Mouse (Mus musculus): ENCODE data around the gene Bank1.

Bank1 gene

DNA sequence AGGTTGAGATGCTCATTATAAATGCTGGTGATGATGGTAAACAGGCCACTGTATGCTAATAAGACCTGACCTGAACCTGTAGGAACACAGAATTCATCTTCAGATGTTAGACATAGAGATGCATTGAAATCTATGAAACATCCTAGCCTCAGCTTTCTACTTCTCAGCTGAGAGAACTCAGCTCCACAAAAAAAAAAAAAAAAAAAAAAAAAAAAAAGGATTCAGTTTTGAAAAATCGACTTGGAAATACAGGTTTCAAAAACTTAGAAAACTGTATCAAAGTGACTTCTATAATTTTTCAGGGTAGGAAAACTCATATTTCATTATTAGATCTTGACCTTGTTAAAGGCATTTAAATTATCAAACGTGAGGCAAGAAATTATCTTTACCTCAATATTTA is 222.5 kb downstream of the Bank1 start:
- DNase-seq (ENCODE audit: low read depth): no peak

DNA sequence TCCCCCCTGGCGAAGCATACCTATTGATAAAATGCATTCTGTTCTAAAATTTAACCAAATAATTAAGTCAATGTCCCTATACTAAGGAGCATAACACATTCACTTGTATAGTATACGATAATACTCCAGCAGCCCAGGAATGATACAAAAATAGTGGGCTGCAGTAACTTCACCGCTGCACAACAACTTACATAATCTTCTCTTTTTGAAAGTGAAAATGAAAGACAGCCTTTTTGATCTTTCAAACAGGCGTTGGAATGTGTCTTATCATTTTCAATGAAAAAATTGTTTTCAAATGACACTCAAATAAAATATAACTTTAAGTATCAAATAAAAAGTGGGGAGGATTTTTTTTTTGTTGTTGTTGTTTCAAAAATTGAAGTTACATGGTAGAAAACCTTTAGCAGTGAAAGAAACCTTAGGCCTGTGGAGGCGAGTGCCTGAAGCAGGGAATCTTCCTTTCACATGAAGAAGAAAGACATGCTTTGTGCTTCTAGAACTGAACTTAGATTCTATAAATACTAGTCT is 224.8 kb downstream of the Bank1 start:
- DNase-seq (ENCODE audit: low read depth): peak; percentile 58

DNA sequence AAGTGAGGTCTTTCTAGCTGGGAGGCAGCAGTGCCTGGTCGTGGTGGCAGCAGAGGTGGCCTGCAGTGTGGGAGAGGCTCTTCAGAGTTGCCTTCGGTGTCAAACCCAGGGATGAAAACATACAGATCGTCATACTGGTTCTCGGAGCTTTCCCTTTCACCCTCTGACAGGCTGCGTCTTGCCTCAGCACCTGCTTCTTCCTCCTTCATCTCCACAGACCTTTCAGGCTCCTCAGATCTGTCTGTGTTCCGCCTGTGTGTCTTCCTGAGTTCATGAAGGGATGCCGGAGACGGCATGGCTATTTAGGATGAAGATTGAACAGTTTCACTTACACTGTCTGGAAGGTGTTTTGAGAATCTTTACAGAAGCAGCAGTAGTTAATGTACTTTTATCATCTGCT is 225.6 kb downstream of the Bank1 start:
- peak; percentile 53 for DNase-seq (ENCODE audit: low read depth)

DNA sequence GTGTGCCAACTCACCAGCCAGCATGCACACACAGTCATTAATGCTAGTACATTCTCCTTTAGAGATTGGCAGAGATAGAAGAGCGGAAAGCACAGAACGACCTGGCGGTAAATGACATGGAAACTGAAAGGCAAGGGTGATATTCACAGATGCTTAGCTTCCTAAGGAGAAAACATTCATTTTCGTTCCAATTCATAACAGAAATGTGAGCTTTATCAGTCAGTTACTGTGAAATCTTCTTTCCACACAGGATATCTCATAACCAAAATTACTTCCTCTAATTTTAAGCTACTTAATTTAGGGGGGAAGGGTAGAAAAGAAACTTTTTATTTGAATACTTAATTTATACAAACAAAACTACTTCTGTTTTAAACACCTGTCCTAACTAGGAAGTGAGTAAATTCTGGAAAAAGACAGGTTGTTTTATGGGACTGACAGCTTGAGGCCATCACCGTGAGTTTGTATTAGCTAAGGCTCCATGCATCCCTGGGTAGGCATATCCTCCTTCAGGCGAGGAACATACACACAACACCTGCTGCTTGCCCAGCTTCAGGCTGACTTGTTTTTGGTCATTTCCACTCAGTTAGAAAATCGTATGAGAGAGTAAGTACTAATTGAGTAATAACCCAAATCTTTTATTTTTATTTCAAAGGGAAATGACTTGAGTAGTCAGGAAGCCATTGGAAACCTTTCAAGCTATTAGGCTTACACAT is 238.8 kb downstream of the Bank1 start:
- no peak for DNase-seq (ENCODE audit: low read depth)

DNA sequence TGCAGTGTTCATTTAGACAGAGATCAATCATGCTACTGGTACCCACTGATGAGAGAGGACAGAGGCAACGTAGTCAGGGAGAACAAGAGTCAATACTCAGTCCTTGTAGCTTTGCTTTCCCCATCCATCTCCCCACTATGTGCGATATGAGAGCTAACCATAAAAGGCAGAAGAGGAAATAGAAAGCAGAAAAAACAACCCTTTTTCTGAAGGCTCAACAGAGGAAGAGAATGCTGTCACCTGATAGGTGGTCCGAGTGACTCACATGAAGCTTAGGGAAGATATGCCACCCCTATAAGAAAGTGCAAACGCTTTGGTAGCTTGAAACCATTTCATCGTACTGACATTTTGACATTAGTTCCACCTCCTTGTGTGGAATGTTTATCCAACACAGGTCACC is 239.4 kb downstream of the Bank1 start:
- peak; percentile 6 for DNase-seq (ENCODE audit: low read depth)

DNA sequence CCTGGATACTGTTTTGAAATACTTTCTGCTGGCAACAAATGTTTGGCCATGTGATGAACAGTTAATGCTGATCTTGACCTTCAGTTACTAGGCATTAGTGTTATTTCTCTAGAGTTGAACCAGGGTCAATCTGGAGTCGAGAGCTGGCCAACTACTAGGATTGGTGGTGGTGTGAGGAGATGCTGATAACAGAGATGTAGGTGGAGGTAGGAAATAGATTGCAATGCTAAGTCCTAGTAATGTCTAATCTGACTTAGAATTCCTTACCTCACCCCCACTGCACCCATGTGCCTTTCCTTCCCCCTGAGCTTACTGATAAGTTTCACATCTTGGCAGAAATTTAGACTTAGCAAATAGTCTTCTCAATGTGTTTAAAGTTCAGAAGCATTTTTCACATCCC is 240.8 kb downstream of the Bank1 start:
- DNase-seq (ENCODE audit: low read depth): no peak

DNA sequence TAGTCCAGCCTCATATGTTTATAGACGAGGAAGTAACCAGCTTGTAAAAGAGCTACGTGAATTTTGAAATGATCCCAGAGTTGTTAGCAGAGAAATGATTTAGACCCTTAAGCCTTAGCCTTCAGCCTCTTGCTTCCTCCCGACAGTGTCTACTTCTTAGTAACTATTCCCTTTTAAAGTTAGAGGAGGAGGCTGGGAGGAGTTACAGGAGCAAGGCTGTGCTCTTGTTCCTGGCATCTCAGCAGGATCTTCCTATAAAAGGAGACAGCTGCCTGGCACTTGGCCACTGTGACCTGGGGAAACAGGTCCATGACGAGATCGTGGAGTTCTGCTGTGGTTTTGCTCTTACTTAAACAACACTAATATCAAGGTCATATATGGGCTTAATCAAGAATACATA is 241.8 kb downstream of the Bank1 start:
- no peak for DNase-seq (ENCODE audit: low read depth)

DNA sequence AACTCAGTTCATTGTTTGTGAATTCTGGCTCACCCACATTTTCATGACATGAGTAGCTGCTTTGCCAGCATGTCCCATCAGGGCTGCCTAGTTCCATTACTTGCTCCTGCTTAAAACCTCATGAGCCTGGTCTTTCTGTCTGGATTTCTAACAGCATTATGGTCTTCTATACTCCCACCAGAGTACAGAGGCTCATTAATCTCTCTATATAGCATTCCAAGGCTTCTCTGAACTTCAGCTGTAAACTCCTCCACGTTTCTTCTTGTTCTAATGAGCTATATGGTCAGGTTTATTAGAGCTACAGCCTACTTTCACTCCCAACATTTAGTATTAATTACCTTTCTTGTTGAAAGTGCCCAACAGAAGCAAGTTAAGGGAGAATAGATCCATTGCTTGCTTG is 244.6 kb downstream of the Bank1 start:
- no peak for DNase-seq (ENCODE audit: low read depth)

DNA sequence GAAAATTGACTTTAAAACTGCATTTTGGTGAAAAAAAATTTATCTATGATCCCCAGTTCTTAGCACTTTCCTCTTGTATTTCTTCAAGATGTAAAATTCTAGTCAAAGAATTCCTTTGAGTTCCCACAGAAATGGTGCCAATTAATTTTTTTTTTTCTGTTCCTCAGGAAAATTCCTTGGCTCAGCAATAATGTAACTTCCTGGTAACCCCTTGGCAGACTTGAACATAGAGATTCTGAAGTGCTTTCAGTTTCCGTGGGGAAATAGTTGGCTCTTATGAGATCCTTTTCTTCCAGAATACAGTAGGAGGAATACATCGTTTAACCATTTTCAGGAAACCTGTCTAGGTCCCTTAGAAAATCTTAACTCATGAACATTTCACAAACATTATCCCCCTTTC is 247.3 kb downstream of the Bank1 start:
- no peak for DNase-seq (ENCODE audit: low read depth)

DNA sequence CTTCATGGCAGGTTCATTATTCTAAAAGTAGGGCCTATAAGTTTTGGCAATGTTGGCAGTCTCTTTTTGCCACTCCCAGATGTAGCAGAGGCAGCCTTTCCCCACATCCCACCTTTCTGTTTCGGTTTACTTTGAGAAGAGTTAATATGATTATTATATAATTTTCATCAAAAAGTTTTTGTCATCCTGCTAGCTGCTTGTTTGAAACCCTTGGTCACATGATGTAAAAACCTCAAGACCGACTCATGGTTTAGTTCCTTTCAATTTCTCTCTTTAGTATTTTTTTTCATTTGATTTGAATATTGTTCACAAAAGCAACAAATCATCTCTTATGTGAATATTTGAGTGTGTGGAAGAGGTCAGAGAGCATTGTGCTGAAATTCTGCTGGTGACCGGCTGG is 255.5 kb downstream of the Bank1 start:
- no peak for DNase-seq (ENCODE audit: low read depth)

DNA sequence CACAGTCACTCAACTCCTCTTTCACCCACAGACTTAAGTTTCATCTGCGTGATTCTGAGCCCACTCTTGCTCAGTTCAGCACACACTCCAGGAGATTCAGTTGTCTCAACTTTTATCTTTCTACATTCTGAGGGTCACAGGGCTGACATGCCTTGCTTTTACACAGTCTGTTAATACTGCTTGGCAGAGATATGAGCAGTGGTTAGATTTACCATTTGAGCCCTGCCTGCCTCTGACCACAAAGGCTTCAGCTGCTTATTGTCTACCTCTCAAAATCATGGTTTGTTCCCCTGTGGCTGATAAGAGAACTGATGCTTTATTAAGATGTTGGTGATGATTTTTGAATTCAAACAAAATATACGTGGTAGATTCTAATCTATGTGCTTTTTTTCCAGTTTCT is 264.0 kb downstream of the Bank1 start:
- DNase-seq (ENCODE audit: low read depth): no peak

DNA sequence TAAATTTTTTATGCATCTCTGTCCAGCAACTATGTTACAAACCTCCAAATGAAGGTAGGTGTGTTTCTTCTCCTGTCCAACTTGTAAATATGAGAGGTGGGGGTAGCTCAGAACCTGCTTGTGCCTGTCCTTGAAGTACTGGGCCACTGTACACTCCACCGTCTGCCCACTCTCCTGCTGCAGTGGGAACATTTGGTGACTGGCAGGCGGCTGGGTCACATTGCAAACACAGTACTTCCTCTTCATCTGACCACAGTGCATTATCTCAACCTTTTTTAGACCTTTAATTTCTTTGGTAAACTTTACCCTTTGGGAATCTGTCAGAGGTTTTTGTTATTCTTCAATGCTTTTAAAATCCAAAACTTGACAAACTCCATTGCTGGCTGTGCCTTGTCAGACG is 275.2 kb downstream of the Bank1 start:
- no peak for DNase-seq (ENCODE audit: low read depth)

DNA sequence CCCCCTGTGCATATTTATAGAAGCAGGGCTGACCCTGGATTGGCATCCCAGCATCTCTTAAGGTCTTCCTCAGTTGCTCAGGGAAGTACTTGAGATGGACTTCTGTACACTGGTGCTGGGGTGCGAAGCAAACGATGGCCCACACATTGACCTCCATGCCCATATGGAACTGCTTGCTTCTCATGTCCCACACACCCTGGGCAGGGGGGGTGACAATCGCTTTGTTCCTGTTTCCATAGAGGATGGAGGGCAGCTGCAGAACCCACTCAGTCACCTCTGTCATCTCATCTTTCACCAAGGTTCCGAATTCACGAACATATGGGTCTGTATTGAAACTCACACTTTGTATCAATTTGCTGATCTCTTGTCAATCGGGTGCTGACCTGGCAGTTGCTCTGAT is 275.7 kb downstream of the Bank1 start:
- DNase-seq (ENCODE audit: low read depth): no peak

DNA sequence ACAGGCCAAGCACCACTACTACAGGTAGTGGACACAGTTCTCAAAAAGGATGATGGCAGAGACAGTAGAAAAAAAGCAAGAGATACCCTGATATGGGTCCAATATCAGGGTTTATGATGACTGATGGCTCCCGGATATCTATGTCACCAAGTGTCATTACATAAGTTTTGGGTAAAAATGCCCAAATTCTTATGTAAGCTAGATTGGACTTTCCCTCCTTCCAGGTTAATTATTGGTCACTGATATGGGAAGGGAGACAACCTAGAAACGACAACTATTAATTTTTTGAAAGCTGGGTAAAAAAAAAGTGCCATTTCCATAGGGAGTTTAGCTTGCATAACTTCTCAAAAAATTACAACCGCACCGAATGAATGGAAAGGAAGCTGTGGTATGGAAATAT is 277.8 kb downstream of the Bank1 start:
- DNase-seq (ENCODE audit: low read depth): no peak

DNA sequence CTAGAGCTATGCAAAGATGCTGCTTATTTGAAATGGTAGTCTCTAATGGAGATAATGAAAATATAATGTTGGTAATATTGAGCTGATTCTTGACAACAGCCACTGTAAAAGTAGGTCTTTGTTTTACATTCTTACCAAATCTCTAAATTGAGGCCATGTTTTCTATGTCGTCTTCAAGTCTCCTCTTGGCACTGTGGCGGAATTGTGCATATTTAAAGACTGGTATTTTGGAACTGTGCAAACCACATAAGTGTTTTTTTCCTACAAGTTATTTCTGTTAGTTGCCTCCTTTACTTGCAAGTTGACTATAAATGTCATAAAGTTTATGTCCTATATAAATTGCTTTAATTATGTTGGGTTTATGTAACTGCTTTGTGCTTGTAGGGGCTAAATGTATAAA is 280.5 kb downstream of the Bank1 start:
- no peak for DNase-seq (ENCODE audit: low read depth)

DNA sequence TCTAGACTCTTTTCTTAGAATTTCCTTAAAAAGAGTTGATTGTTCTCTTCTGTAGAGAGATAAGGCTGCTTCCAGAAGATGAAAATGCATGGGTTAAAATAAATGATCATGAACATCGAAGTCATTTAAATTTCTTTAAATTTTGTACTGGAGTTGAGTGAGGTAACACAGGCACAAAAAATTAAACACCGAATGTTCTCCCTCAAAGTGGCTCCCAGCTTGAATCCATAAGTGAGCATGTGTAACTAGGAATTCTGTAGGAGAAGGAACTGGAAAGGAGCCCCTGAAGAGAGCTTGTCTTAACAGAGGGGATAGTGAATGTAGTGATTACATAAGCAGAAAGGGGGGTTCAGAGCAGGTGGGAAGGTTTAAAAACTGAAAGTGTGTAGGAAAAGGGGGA is 285.8 kb downstream of the Bank1 start:
- no peak for DNase-seq (ENCODE audit: low read depth)

DNA sequence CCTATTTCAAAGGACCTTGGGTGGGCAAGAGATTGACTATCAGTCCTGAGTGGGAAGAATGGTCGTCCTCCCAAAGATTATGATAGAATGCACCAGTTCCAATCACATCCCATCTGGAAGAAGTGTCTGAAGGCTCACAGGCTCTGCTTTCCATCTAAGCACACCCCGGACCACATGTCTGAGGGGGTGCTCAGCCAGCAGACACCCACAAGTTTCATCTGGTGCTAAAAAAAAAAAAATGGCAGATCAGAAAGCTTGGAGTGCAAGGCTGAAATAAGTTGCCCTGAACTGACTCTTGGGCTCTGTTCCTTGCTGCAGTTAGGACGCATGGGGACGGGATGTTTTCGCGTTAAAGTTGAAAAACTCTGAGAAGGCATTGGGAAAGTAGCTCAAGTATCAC is 286.4 kb downstream of the Bank1 start:
- no peak for DNase-seq (ENCODE audit: low read depth)

DNA sequence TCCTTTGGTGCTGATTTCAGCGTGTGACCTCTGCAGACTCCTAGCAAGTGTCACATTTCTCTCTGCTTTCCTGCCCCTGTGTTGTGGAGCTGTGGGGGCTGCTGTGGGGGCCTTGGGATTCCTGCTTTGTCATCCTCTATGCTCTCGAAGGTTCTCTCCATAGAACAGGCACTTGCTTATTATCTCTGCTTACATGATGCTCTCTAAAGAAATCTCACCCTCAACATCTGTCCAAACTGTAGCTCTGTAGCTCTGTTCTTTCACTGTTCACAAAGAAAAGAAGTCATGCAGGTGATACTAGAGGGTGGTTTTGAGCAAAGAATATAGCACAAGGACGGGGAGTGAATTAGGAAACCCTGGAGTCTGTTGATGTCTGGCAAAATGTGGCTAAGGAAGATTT is 288.6 kb downstream of the Bank1 start:
- DNase-seq (ENCODE audit: low read depth): no peak

DNA sequence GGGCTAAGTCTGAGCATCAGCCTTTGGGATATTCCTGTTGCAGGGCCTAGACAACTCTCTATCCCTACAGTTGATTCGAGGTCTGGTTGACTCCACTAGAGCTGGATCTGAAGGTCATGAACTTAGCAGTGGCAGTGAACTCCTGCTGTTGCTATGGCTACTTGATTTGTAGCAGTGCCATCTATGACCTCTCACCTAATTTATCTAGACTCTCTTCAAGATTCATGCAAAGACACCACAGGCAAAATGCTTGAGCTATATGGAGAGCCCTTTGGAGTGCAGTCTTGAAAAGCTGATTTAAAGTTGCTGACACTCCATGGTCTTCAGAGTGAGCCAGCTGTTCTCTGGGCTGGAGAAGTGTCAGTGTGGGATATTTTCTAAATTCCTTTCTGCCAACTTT is 290.1 kb downstream of the Bank1 start:
- no peak for DNase-seq (ENCODE audit: low read depth)

DNA sequence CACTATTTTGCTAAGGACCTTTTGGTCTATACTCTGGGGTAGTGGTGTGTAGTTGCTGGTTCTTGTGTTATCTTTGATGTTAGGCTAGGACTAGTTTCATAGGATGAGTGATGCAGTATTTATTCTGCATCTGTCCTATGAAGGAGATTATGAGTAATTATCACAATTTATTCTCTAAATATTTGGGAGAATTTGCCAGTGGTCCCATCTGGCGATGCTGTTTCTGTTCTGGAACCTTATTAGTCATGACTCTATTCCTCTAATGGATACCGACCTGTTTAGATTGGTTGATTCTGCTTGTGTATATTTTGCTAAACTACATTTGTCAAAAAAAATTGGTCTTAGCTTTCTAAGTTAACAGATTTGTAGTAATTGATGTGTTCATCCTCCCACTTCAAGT is 301.0 kb downstream of the Bank1 start:
- no peak for DNase-seq (ENCODE audit: low read depth)

DNA sequence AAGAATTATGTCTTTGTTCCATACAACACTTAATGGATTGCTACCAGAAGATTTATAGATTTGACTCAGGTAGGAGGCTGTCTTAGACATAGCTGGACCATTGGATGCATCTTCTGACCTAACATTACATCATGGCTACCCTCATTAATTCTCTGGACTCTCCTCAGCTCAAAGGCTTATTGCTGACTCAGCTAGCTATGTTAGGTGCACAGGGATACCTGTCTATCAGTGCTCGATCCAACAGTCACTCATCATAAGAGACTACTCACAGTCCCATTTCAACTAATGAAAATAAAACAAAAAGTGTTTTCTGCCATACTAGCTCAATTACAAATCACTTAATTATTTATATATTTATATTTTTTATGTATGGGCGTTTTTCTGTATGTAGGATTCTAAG is 308.3 kb downstream of the Bank1 start:
- no peak for DNase-seq (ENCODE audit: low read depth)

DNA sequence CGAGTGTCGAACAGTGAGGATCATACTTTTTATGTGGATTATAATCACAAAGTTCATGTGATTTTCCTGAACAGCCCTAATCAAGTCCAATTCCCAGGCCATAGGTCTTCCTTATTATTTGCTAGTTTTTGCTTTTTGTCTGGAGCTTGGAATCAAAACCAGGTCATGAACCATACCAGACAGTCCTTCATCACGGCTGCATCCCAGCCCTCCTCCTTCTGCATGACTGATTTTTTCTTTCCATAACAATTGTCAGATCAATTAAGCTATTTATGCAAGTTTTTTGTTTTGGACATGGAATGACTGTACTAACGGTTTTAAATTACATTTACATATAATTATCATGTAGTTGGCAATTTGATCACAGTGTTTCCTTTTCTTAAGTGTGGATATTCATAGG is 315.2 kb downstream of the Bank1 start:
- no peak for DNase-seq (ENCODE audit: low read depth)

DNA sequence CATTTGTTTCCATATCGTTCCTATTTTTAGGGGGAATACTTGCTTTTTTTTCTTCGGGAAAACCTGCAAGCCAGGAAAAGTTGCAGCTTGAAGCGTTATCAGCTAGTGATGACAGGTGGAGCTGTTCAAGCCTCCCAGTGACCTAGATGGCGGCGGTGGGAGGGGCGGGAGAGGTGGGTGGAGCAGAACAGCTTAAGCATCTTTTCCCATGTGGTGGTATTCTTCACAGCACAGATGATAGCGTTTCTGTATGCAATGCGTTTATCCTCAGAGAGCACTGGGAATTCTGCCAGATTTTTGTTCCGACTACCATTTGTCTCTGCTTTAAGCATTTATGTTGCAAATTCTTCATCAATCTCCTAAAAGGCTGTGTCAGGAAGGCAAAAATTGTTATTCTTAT is 318.0 kb downstream of the Bank1 start:
- DNase-seq (ENCODE audit: low read depth): no peak

DNA sequence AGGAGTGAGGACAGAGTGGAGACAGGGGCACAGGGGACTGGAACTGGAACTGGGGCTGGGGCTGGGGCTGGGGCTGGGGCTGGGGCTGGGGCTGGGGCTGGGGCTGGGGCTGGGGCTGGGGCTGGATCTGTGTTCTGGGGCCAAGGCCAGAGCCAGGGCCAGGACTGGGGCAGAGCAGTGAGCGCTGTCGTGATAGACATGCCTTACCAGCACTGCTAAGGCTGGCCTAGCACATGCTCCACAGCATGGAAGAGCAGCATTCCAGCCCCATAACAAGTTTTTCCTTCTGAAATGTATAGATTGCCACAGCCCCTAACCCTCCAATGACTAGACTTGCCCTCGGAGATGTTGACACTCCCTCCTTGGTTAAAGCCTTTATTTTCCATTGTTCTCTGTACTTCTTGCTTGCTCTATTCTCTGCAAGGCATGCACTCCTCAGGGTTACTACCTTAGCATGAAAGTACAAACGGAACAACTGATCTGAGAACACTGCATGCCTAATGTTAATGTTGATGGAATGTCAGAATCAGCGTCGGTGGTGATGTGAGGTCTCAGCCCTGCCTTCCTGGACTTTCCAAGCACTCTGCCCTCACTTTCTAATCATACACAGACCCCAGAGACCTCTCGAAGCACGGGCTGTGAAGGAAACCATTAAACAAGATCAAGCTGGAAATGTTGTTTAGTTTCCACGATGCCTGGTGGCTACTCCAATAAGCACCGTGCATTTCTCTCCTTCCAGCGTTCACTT is 318.6 kb downstream of the Bank1 start:
- DNase-seq (ENCODE audit: low read depth): no peak

Measured in naive thymus-derived CD4-positive, alpha-beta T cell, adult 2 months (primary cell).